Mouse (Mus musculus): ENCODE measurements around the gene Pdpn.

Gene Pdpn

GRCm38 (mm10) chr4:143239117-143239516 is 60.2 kb downstream of the Pdpn start:
- 86% methylated on average over 5 of the region's 5 CpGs for WGBS

- WGBS: 25% methylated on average over 23 of the region's 23 CpGs
These were observed 60.9 kb downstream of the Pdpn start for GRCm38 (mm10) chr4:143238241-143239031.

DNA sequence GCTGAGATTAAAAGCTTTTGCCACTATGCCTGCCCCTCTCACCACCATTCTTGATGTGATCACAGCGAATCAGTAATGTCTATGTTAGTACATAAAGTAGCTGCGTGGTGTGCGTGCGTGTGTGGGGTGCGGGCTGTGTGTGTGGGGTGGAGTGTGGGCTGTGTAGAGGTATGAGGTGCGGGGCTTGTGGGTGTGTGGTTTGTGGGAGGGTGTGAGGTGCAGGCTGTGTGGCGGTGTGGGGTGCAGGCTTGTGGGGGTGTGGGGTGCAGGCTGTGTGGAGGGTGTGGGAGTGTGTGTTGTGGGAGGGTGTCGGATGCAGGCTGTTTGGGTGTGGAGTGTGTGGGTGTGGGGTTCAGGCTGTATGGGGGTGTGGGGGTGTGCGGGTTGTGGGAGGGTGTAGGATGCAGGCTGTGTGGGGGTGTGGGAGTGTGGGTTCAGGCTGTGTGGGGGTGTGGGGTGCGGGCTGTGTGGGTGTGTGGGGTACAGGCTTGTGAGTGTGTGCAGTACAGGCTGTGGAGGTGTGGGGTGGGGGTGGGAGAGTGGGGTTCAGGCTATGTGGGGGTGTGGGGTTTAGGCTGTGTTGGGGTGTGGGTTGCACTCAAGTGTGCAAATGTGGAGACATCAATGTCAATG is 67.5 kb downstream of the Pdpn start:
- 90% methylated on average over 10 of the region's 10 CpGs for whole genome bisulfite sequencing

- WGBS: 75% methylated on average over 3 of the region's 3 CpGs
These were observed 68.3 kb downstream of the Pdpn start for GRCm38 (mm10) chr4:143231110-143231509.

GRCm38 (mm10) chr4:143227976-143228375 is 71.4 kb downstream of the Pdpn start:
- 80% methylated on average over 5 of the region's 5 CpGs for WGBS

- WGBS: 75% methylated on average over 9 of the region's 9 CpGs
These were observed 73.5 kb downstream of the Pdpn start for GRCm38 (mm10) chr4:143225886-143226285.

- 24% methylated on average over 9 of the region's 9 CpGs for WGBS
These were observed 80.0 kb downstream of the Pdpn start for GRCm38 (mm10) chr4:143219316-143219751.

GRCm38 (mm10) chr4:143218858-143219257 is 80.5 kb downstream of the Pdpn start:
- 90% methylated on average over 2 of the region's 2 CpGs for WGBS

All from cerebral cortex, adult 2 months (tissue).